Mouse (Mus musculus) liver, embryonic 14.5 days (tissue): ENCODE measurements around the gene Rps11. TPM values are rescaled to one million over a fixed set of nuclear protein-coding genes. Genes with fewer than 3 reads are reported as not detected.
"Not testable (repeated sequence)": the region's sequence is repeated elsewhere in the genome, so short reads cannot be mapped to it uniquely, and the experiment has no call there.

Source experiments
- ATAC-seq: fragments of 200-750 bp; cut with Nextera tagmentation; 2 replicates; pipeline ENCODE4 v1.8.0; 2017; ENCODE audit warnings: moderate number of reproducible peaks, mild to moderate bottlenecking, moderate library complexity; ENCODE audit not compliant: insufficient read depth
- DNase-seq, 3 experiments: peaks; one replicate each; pipeline ENCODE4 v3.0.0-alpha.2; 2012 to 2013; ENCODE audit warnings: low read depth in 3 of 3, low spot score in 3 of 3
- H3K27ac ChIP-seq: fragments of 300-500 bp; sonication (generic); 2 replicates; pipeline ENCODE4 v1.5.1; 2014; ENCODE audit warnings: moderate library complexity, mild to moderate bottlenecking, control low read depth, inconsistent platforms
- H3K27me3 ChIP-seq: fragments of 300-500 bp; sonication (generic); 2 replicates; pipeline ENCODE4 v1.6.1; 2014; ENCODE audit warnings: mild to moderate bottlenecking, low read length, moderate library complexity; ENCODE audit not compliant: control insufficient read depth, insufficient read depth
- H3K36me3 ChIP-seq: fragments of 300-500 bp; sonication (generic); replicated peaks from 2 replicates; pipeline ENCODE4 v1.6.1; 2014; ENCODE audit warnings: low read depth; ENCODE audit not compliant: control insufficient read depth, insufficient read depth
- H3K4me1 ChIP-seq, 2 experiments: fragments of 200-500 bp in 1 of 2; fragments of 300-500 bp in 1 of 2; sonication (generic) in 1 of 2; replicated peaks; 2 replicates each; pipeline ENCODE4 v1.6.1; 2012 to 2014; ENCODE audit warnings: antibody characterized with exemption in 1 of 2, inconsistent platforms in 1 of 2, low read length in 1 of 2; ENCODE audit not compliant: control insufficient read depth in 2 of 2, insufficient read depth in 2 of 2
- H3K4me2 ChIP-seq: fragments of 300-500 bp; sonication (generic); 2 replicates; pipeline ENCODE4 v1.6.1; 2014; ENCODE audit warnings: low read depth, mild to moderate bottlenecking, control low read depth, moderate library complexity
- H3K4me3 ChIP-seq, 2 experiments: fragments of 200-500 bp in 1 of 2; fragments of 300-500 bp in 1 of 2; sonication (generic) in 1 of 2; 2 replicates each; pipeline ENCODE4 v1.5.1; 2012 to 2014; ENCODE audit warnings: low read depth in 2 of 2, low read length in 2 of 2, mild to moderate bottlenecking in 2 of 2, control low read depth in 1 of 2, inconsistent platforms in 1 of 2, moderate library complexity in 1 of 2; ENCODE audit not compliant: insufficient read depth in 1 of 2
- H3K9ac ChIP-seq: fragments of 300-500 bp; sonication (generic); replicated peaks from 2 replicates; pipeline ENCODE4 v1.6.1; 2014; ENCODE audit warnings: mild to moderate bottlenecking, control low read depth, moderate library complexity
- H3K9me3 ChIP-seq: fragments of 300-500 bp; sonication (generic); 2 replicates; pipeline ENCODE4 v1.6.1; 2016; ENCODE audit warnings: low read length, mixed read lengths; ENCODE audit not compliant: control insufficient read depth
- CTCF ChIP-seq: IDR thresholded peaks from 2 replicates; pipeline ENCODE4 v1.5.1; 2016; ENCODE audit warnings: antibody characterized with exemption, low read depth, control low read depth
- EP300 ChIP-seq: IDR thresholded peaks from 2 replicates; pipeline ENCODE4 v1.6.1; 2016; ENCODE audit warnings: antibody characterized with exemption, low read depth
- WGBS: fragments of 180-500 bp; shearing (Covaris S2); extraction: QIAGEN DNeasy Blood & Tissue Kit; methylation state at CpG from one replicate; pipeline ENCODE4 v1.1.7; 2014; ENCODE audit not compliant: insufficient replicate concordance; 5-methylcytosine and 5-hydroxymethylcytosine counted together
- polyA plus RNA-seq, 2 experiments: library from polyadenylated mRNA; depleted of rRNA in 1 of 2; stranded (reverse) in 1 of 2; unstranded in 1 of 2; fragments of >200 nt; fragmentation: Nextera tagmentation in 1 of 2; extraction: Ambion mirVana in 1 of 2; gene quantifications; 2 replicates each; pipeline versions ENCODE4 v1.2.1 to v1.2.3; 2012 to 2014

Gene Rps11
- polyA plus RNA-seq, 2 experiments: 366 to 989 TPM

GRCm38 (mm10) chr7:45127700-45128224 is 3.5 kb upstream of the Rps11 start:
- TF ChIP-seq EP300 (no peak), CTCF (no peak)
- H3K36me3 ChIP-seq: peaks cover 28% of the 10 kb centered on the region
- H3K4me1 ChIP-seq: peaks cover 23 to 28% of the 10 kb centered on the region in 2 experiments
- WGBS: under 1% methylated on average over 6 of the region's 6 CpGs
- peak overlapping the region; percentile 83 for H3K27ac ChIP-seq
- no peaks in the 10 kb centered on the region for H3K9me3 ChIP-seq
- DNase-seq (no peak), ATAC-seq (no peak)
- H3K9ac ChIP-seq: peak overlapping the region; percentile 94
- no peaks in the 10 kb centered on the region for H3K27me3 ChIP-seq
- H3K4me3 ChIP-seq: peak overlapping the region; percentile 87 to 91
- peak overlapping the region; percentile 85 for H3K4me2 ChIP-seq

- Histone ChIP-seq H3K4me3 (peak overlapping the region; percentile 87 to 91), H3K27ac (peak overlapping the region; percentile 83), H3K4me1 (peaks cover 23 to 31% of the 10 kb centered on the region in 2 experiments), H3K4me2 (peak overlapping the region; percentile 85), H3K27me3 (no peaks in the 10 kb centered on the region), H3K36me3 (peaks cover 35% of the 10 kb centered on the region), H3K9ac (peak overlapping the region; percentile 94), H3K9me3 (no peaks in the 10 kb centered on the region)
- no peak for ATAC-seq
- TF ChIP-seq EP300 (no peak), CTCF (no peak; the same call in 1 of the 2 replicates)
- WGBS: 10% methylated on average over 21 of the region's 21 CpGs
- no peak for DNase-seq
Measured at GRCm38 (mm10) chr7:45126844-45127699, 2.8 kb upstream of the Rps11 start.

GRCm38 (mm10) chr7:45126147-45126843 is 2.1 kb upstream of the Rps11 start:
- peak overlapping the region; percentile 85 for H3K4me2 ChIP-seq
- H3K4me1 ChIP-seq: peaks cover 23 to 35% of the 10 kb centered on the region in 2 experiments
- DNase-seq (no peak), ATAC-seq (no peak)
- H3K27ac ChIP-seq: peak overlapping the region; percentile 83
- no peak for TF ChIP-seq CTCF
- TF ChIP-seq EP300: no peak
- peak overlapping the region; percentile 87 to 91 for H3K4me3 ChIP-seq
- 50% methylated on average over 17 of the region's 17 CpGs for WGBS
- H3K9me3 ChIP-seq: no peaks in the 10 kb centered on the region
- no peaks in the 10 kb centered on the region for H3K27me3 ChIP-seq
- peaks cover 43% of the 10 kb centered on the region for H3K36me3 ChIP-seq
- peak overlapping the region; percentile 94 for H3K9ac ChIP-seq

GRCm38 (mm10) chr7:45125649-45126048 is 1.4 kb upstream of the Rps11 start:
- peaks cover 49% of the 10 kb centered on the region for H3K36me3 ChIP-seq
- not testable (repeated sequence) for H3K9ac ChIP-seq, H3K9me3 ChIP-seq, ATAC-seq, H3K27me3 ChIP-seq, DNase-seq
- peak overlapping the region in 1 of 2 experiments; percentile 91; a peak in 1 of 4 replicates for H3K4me3 ChIP-seq
- peaks cover 23 to 35% of the 10 kb centered on the region in 2 experiments for H3K4me1 ChIP-seq
- WGBS: 63% methylated on average over 5 of the region's 5 CpGs
- peak overlapping the region; percentile 85 for H3K4me2 ChIP-seq
- peak overlapping the region; percentile 83 for H3K27ac ChIP-seq

- Histone ChIP-seq H3K4me1 (peaks cover 22 to 34% of the 10 kb centered on the region in 2 experiments), H3K36me3 (peaks cover 53% of the 10 kb centered on the region), H3K27me3 (no peaks in the 10 kb centered on the region), H3K9me3 (no peaks in the 10 kb centered on the region), H3K27ac (peak overlapping the region; percentile 74), H3K9ac (no peak overlapping the region), H3K4me2 (peak overlapping the region; percentile 83), H3K4me3 (no peak overlapping the region; a peak in 1 of 4 replicates)
- no peak for TF ChIP-seq EP300
- TF ChIP-seq CTCF: 0 out of 2 replicates have a peak, but pooled peaks have one; percentile 34
- DNase-seq (peak; percentile 55 to 61 (median 57)), ATAC-seq (no peak)
- WGBS: 13% methylated on average over 7 of the region's 7 CpGs
Measured at GRCm38 (mm10) chr7:45125144-45125600, 933 bp upstream of the Rps11 start.
